Mouse (Mus musculus) embryo, embryonic 10.5 days (tissue): ENCODE measurements around the gene Pttg1.

Source experiments
- DNase-seq: peaks from one replicate; pipeline ENCODE4 v3.0.0-alpha.2; 2015; ENCODE audit warnings: low spot score

Pttg1 gene

GRCm38 (mm10) chr11:43408888-43409287 lies 17.2 kb downstream of the Pttg1 start:
- DNase-seq, result no peak

GRCm38 (mm10) chr11:43404150-43404807 lies 21.8 kb downstream of the Pttg1 start:
- no peak for DNase-seq

- no peak for DNase-seq
These were observed 25.9 kb downstream of the Pttg1 start for GRCm38 (mm10) chr11:43400131-43400530.

GRCm38 (mm10) chr11:43399297-43399696 lies 26.8 kb downstream of the Pttg1 start:
- DNase-seq, result peak; percentile 29

GRCm38 (mm10) chr11:43396672-43397071 lies 29.4 kb downstream of the Pttg1 start:
- no peak for DNase-seq

- no peak for DNase-seq
These were observed 29.8 kb downstream of the Pttg1 start for GRCm38 (mm10) chr11:43396246-43396645.

- no peak for DNase-seq
These were observed 30.7 kb downstream of the Pttg1 start for GRCm38 (mm10) chr11:43395073-43395948.

GRCm38 (mm10) chr11:43393325-43393724 lies 32.7 kb downstream of the Pttg1 start:
- DNase-seq, result no peak

- DNase-seq, result no peak
These were observed 33.3 kb downstream of the Pttg1 start for GRCm38 (mm10) chr11:43392757-43393156.

GRCm38 (mm10) chr11:43389118-43389517 lies 36.9 kb downstream of the Pttg1 start:
- no peak for DNase-seq

- DNase-seq, result no peak
These were observed 37.6 kb downstream of the Pttg1 start for GRCm38 (mm10) chr11:43388122-43389097.

- no peak for DNase-seq
These were observed 38.8 kb downstream of the Pttg1 start for GRCm38 (mm10) chr11:43387004-43387880.

GRCm38 (mm10) chr11:43385716-43386115 lies 40.3 kb downstream of the Pttg1 start:
- DNase-seq, result peak; percentile 55

- peak; percentile 79 for DNase-seq
These were observed 40.9 kb downstream of the Pttg1 start for GRCm38 (mm10) chr11:43385055-43385649.

GRCm38 (mm10) chr11:43383581-43383980 lies 42.5 kb downstream of the Pttg1 start:
- DNase-seq, result no peak

GRCm38 (mm10) chr11:43380901-43381300 lies 45.1 kb downstream of the Pttg1 start:
- no peak for DNase-seq

- no peak for DNase-seq
These were observed 46.1 kb downstream of the Pttg1 start for GRCm38 (mm10) chr11:43379911-43380485.

GRCm38 (mm10) chr11:43379488-43379887 lies 46.6 kb downstream of the Pttg1 start:
- no peak for DNase-seq

GRCm38 (mm10) chr11:43377083-43377850 lies 48.8 kb downstream of the Pttg1 start:
- DNase-seq, result no peak

- no peak for DNase-seq
These were observed 49.5 kb downstream of the Pttg1 start for GRCm38 (mm10) chr11:43376598-43376997.
